7 mouse cellular contexts compared by ENCODE assay signal in the genomic region with DNA sequence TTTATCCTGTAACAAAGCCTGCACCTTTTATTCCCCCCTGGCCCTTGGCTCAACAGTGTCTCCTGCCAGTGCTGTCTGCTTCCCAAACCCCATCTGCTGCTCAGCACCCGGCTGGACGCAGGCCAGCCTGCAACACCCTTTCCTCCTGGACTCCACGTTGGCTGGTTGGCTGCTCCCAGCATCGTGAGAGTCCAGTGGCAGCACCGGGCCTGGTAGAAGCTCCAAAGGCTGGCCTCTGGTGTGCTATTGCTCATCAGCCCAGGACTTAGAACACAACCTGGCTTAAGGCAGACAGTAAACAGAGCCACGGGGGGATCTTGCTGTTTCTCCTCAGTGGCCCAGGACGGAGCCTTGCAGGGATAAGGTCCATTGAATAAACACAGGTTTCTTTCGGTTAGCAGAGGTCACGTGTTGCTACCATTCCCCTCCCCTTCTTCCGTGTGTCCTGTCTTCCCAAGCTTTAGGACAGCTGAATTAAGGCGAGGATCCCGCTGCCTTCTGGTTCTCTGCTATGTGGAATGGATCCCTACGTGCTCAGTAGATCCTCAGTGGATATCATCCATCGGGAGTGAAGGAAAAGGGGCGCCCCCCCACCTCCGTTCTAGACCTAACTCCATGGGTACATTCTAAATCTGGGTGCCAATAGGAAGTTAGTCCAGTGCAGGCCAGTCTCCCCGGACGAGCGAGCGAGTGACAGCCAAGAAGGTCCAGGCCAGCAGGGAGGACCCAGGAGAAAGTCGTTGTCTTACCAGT. TPM values are rescaled to one million over a fixed set of nuclear protein-coding genes. Genes with fewer than 3 reads are reported as not detected.
DNase-seq lines count a peak whose midpoint lies in the region; ATAC-seq and TF ChIP-seq lines count a peak whose summit lies in the region.

No protein-coding gene starts in this region.

- no peaks in the 10 kb centered on the region for H3K9me3 ChIP-seq in heart, embryonic 14.5 days (ENCODE audit: control insufficient read depth, low read length)
- H3K9me3 ChIP-seq in stomach, embryonic 14.5 days (ENCODE audit: control insufficient read depth, low read depth, low read length) = no peaks in the 10 kb centered on the region

- WGBS in heart, embryonic 14.5 days = 54% methylated on average over 21 of the region's 21 CpGs
- WGBS in stomach, embryonic 14.5 days = 40% methylated on average over 21 of the region's 21 CpGs

- TF ChIP-seq CTCF in brain, embryonic 14.5 days (IDR thresholded peaks at IDR 0.05; ENCODE audit: borderline replicate concordance, extremely low read depth, insufficient read depth, insufficient read length) = no peak

- no peak for ATAC-seq in heart, embryonic 14.5 days (ENCODE audit: insufficient number of reproducible peaks, insufficient read depth, low FRiP score, low read depth)
- ATAC-seq in stomach, embryonic 14.5 days (ENCODE audit: insufficient number of reproducible peaks, insufficient read depth, low FRiP score, low read depth) = no peak
- ATAC-seq in megakaryocyte progenitor cell, adult 5-6 weeks (replicated peaks; ENCODE audit: poor library complexity) = no peak

- H3K4me3 ChIP-seq in heart, embryonic 14.5 days (ENCODE audit: control insufficient read depth in 1 of 2, insufficient read depth in 1 of 2, low read depth in 1 of 2, low read length in 2 of 2) = no peak overlapping the region
- H3K4me3 ChIP-seq in stomach, embryonic 14.5 days (ENCODE audit: low read depth, low read length) = no peak overlapping the region

- H3K27me3 ChIP-seq in heart, embryonic 14.5 days (ENCODE audit: control insufficient read depth, insufficient read depth, low read length) = no peaks in the 10 kb centered on the region
- H3K27me3 ChIP-seq in stomach, embryonic 14.5 days (ENCODE audit: control insufficient read depth, insufficient read depth, low read length) = no peaks in the 10 kb centered on the region

- TF ChIP-seq POLR2A in brain, embryonic 14.5 days (IDR thresholded peaks at IDR 0.05; ENCODE audit: borderline replicate concordance, extremely low read depth, insufficient read depth, insufficient read length, poor library complexity, severe bottlenecking) = no peak

- H3K4me2 ChIP-seq in heart, embryonic 14.5 days (ENCODE audit: low read length) = no peak overlapping the region
- H3K4me2 ChIP-seq in stomach, embryonic 14.5 days (replicated peaks; ENCODE audit: low read depth, low read length) = 0 out of 2 replicates have a peak overlapping the region, but pooled peaks have one; percentile 10

- H3K27ac ChIP-seq in heart, embryonic 14.5 days (replicated peaks in 1 of 2; ENCODE audit: control insufficient read depth in 1 of 2, insufficient read depth in 1 of 2, low read depth in 2 of 2, low read length in 2 of 2) = peak overlapping the region; percentile 19 to 63; a peak in 2 of 4 replicates
- peak overlapping the region; percentile 45; the same call in 1 of the 2 replicates for H3K27ac ChIP-seq in stomach, embryonic 14.5 days (ENCODE audit: low read length)

- peaks cover 26 to 35% of the 10 kb centered on the region in 2 experiments for H3K4me1 ChIP-seq in heart, embryonic 14.5 days (ENCODE audit: control insufficient read depth in 2 of 2, insufficient read depth in 2 of 2, low read length in 2 of 2)
- peaks cover 22% of the 10 kb centered on the region for H3K4me1 ChIP-seq in stomach, embryonic 14.5 days (ENCODE audit: control insufficient read depth, insufficient read depth, low read length)

- H3K9ac ChIP-seq in heart, embryonic 14.5 days (ENCODE audit: low read length) = no peak overlapping the region
- H3K9ac ChIP-seq in stomach, embryonic 14.5 days (replicated peaks; ENCODE audit: low read depth, low read length) = no peak overlapping the region

- peaks cover 23% of the 10 kb centered on the region for H3K36me3 ChIP-seq in heart, embryonic 14.5 days (ENCODE audit: control insufficient read depth, insufficient read depth, low read length)
- H3K36me3 ChIP-seq in stomach, embryonic 14.5 days (ENCODE audit: control insufficient read depth, insufficient read depth, low read length) = peaks cover 19% of the 10 kb centered on the region

- DNase-seq in brain, embryonic 14.5 days (ENCODE audit: low read depth) = peak; percentile 75
- DNase-seq in cerebellum, postnatal 14 days = peak; percentile 87
- peak; percentile 70 for DNase-seq in kidney, postnatal 10 days
- DNase-seq in testis, postnatal 14 days (ENCODE audit: low spot score) = no peak

RNA-seq across cellular contexts. Expression of a gene that starts 30.7 kb away (rescaled TPM):
- polyA plus RNA-seq in brain, embryonic 14.5 days (2012; rRNA removed) = 78.2 and 82.1 TPM in 2 replicates
- polyA plus RNA-seq in heart, embryonic 14.5 days (2014; fragmentation: Nextera tagmentation; extraction: Ambion mirVana) = 25.7 and 26.7 TPM in 2 replicates
- 32.4 and 33.0 TPM in 2 replicates for polyA plus RNA-seq in stomach, embryonic 14.5 days (2014; fragmentation: Nextera tagmentation; extraction: Ambion mirVana)
- total RNA-seq in megakaryocyte progenitor cell, adult 5-6 weeks (2015) = 22.1 and 29.2 TPM in 2 replicates
- 12.6 and 14.0 TPM in 2 replicates for total RNA-seq in megakaryocyte progenitor cell, adult 5-6 weeks (2017)

RNA-seq across cellular contexts. Expression of a gene that starts 35.3 kb away (rescaled TPM):
- 34.5 and 39.5 TPM in 2 replicates for polyA plus RNA-seq in brain, embryonic 14.5 days (2012; rRNA removed)
- 67.1 and 69.6 TPM in 2 replicates for polyA plus RNA-seq in heart, embryonic 14.5 days (2014; fragmentation: Nextera tagmentation; extraction: Ambion mirVana)
- polyA plus RNA-seq in stomach, embryonic 14.5 days (2014; fragmentation: Nextera tagmentation; extraction: Ambion mirVana) = 23.5 and 24.0 TPM in 2 replicates
- 83.0 and 94.4 TPM in 2 replicates for total RNA-seq in megakaryocyte progenitor cell, adult 5-6 weeks (2015)
- 62.7 and 70.0 TPM in 2 replicates for total RNA-seq in megakaryocyte progenitor cell, adult 5-6 weeks (2017)

RNA-seq across cellular contexts. Expression of a gene that starts 45.9 kb away (rescaled TPM):
- polyA plus RNA-seq in brain, embryonic 14.5 days (2012; rRNA removed) = 19.7 and 20.4 TPM in 2 replicates
- polyA plus RNA-seq in heart, embryonic 14.5 days (2014; fragmentation: Nextera tagmentation; extraction: Ambion mirVana) = 15.9 and 19.2 TPM in 2 replicates
- 6.1 and 7.5 TPM in 2 replicates for polyA plus RNA-seq in stomach, embryonic 14.5 days (2014; fragmentation: Nextera tagmentation; extraction: Ambion mirVana)
- 4.0 and 4.5 TPM in 2 replicates for total RNA-seq in megakaryocyte progenitor cell, adult 5-6 weeks (2015)
- 11.7 and 12.0 TPM in 2 replicates for total RNA-seq in megakaryocyte progenitor cell, adult 5-6 weeks (2017)
